Mouse (Mus musculus) A20 (cell line): ENCODE data around the gene Rps6kb2.
A peak's percentile ranks its signal among the peaks of the same experiment; 100 is the strongest.

Experiments
- DNase-seq: peaks from one replicate; pipeline ENCODE4 v3.0.0-alpha.2; 2011; ENCODE audit warnings: low read depth, low spot score

Rps6kb2 gene

DNA sequence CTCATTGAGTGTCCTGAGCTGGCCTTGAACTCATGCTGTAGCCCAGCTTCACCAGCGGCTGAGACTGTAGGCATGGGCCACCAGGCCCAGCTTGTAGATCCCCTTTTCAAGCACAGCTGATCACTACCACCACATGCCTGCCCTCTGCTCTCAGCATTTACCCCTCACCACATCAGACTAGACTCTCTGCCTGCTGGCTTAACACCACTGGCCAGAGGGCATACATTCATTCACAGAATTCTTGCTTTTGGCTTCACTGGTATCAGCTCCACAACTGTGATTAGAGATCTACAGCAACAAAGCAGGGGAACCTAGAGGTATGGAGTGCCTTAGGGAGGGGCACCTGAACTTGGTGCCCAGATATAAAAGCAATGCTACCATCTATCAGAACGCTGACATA, 42.7 kb downstream of the Rps6kb2 start:
- no peak for DNase-seq

DNA sequence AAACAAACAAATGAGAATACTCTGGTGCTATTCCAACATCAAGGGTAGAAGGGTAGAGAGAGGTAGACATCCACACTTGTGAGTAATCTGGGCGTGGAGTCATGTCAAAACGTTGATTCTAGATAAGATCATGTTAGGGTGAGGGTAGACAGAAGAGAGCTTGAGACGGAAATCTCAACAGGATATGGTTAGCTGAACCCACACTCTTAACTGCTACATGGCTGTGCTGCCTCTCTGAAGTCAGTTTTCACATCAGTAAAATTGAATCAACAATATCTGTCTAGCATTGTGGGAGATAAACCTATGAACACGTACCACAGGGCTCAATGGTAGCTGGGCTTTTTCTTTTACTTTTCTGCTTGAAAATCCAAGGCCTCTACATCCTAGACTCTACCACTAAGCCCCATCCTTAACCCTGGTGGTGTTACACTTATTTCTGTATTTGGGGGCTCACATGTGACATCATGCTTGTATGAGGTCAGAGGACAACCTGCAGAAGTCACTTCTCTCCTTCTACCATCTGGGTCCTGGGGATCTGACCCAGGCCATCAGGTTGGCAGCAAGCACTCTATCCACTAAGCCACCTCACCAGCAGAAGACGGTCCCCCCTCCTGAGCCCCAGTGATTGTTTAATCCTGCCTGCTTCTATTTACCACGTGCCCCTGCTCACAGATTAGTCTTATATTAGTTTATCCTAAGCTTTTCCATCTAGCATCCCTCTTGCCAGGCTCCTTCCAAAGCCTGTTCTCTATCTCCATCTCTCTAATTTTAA, 43.3 kb downstream of the Rps6kb2 start:
- no peak for DNase-seq

DNA sequence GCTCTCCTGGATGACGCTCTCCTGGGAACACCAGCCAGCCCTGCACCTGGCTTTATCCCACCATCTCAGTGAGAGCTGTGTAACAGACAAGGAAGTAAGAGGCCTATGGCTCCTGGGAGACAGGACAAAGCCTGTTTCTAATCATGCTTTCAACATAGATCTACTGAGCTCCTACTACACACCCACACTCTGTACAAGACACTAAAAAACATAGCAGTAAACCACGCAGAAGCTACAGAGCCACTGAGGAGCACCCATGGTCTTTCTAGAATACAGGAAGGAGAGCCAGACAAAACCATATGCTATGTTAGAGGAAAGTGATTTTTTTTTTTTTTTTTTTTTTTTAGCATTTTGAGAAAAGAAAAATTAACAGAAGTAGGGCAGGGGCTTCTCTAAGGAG, 44.8 kb downstream of the Rps6kb2 start:
- DNase-seq = no peak

DNA sequence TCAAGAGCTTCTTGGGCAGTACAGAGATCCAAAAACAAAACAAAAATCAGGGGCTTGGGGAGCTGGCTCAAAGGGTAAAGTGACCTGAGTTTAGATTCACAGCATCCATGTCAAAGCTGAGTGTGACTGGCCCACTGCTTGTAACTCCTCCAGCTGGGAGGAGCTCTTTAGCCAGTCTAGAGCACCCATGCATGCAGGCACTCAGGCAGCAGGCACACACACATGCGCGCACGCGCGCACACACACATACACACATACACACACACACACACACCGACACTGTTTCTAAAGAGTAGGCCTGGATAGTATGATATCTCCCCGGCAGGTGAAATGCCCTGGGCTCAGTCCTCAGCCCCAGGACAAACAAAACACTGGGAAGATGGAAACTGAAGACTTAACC, 46.1 kb downstream of the Rps6kb2 start:
- no peak for DNase-seq

DNA sequence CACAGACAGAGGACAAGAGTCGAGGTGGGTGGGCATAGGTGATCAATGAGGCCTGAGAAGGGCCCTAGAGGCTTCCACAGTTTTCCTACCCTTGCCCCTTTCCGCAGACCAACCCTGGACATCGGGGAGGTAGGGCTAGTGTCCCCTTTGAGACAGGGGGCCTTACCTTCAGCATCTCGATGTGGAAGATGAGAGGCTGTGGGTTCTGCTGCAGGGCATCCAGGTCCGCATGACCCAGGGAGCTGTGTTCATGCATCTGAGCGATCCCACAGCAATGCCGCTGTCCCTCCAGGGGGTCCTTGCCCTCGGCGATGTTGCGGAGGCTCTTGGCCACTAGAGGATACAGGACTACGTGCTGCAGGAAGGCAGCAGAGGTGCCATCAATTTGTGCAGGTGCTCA, 47.3 kb downstream of the Rps6kb2 start:
- no peak for DNase-seq

DNA sequence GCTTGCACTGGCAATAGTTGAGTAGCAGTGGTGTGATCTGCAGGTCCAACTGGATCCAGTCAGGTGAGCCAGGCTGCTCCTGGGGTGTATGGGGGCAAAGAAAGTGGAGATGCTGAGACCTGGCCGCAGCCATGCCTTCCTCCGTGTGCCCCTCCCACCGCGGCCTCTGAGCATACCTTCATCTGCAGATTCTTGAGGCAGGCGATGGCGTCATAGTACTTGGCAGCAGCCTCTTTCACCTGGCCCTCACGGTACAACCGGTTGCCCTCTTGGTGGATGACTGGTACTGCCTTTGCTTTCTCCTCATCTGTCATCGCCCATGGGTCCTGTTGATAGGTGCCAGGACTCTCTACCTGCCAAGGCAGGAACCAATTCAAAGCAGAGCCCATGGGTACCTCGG, 48.0 kb downstream of the Rps6kb2 start:
- no peak for DNase-seq

DNA sequence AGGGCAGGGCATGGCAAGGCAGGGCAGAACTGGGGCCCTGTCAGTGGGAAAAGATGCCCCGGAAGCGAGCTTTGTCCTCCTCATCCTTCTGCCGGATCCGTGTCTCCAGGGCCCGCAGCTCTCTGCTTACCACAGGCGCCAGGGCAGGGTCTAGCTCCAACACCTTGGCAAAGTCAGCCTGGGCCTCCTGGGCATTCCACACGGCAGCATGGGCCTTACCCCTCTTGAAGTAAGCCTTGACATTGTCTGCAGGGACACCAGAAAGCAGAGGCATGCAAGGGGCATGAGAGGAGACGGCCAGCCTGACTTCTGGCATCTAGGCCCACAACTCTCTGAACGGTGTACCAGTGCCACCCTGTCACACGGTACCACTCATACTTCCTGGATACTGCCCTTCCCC, 48.6 kb downstream of the Rps6kb2 start:
- DNase-seq = peak; percentile 1

DNA sequence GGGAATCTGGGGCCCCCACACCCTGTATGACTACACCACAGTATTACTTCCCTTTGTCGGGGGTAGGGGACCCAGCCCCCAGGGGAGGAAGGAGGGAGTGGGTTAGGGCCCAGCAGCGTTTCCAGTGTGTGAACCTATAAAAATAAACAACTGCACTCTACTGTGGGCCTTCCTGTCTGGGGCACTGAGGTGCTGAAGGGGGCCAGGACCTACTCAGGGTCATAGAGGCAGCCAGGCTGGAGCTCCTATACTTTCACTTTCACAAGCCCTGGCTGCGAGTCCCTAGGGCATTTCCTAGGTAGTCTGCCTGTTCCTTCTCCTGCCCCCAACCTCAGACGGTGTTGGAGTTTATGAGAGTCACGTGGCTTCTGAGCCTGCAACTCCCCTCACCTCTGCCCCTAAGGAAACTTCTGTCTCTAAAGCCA, 49.3 kb downstream of the Rps6kb2 start:
- DNase-seq = peak; percentile 64

DNA sequence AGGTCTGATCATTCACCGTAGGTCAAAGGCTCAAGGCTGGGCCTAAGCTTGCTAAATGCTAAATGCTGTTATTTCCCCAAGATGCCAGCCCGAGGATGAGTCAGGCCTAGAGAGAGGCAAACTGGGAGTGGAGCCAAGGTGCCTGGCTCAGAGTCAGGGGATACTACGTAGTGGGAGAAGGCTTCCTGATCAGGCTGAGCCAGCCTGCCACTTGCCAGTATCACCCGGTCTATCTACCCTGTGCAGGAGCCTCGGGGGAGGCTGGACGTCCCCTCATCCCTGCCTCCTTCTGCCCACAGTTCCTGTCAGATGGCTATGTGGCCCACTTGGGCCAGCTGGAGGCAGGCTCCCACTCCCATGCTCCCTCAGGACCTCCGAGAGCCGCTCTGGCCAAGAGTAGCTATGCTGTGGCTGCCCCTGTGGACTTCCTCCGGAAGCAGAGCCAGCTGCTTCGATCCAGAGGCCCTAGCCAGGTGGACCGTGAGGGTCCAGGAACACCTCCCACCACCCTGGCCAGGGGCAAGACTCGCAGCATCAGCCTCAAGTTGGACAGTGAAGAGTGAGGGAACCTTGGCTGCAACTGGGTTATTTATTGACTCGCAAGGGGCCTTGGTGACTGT, 49.9 kb downstream of the Rps6kb2 start:
- peak; percentile 9 for DNase-seq

DNA sequence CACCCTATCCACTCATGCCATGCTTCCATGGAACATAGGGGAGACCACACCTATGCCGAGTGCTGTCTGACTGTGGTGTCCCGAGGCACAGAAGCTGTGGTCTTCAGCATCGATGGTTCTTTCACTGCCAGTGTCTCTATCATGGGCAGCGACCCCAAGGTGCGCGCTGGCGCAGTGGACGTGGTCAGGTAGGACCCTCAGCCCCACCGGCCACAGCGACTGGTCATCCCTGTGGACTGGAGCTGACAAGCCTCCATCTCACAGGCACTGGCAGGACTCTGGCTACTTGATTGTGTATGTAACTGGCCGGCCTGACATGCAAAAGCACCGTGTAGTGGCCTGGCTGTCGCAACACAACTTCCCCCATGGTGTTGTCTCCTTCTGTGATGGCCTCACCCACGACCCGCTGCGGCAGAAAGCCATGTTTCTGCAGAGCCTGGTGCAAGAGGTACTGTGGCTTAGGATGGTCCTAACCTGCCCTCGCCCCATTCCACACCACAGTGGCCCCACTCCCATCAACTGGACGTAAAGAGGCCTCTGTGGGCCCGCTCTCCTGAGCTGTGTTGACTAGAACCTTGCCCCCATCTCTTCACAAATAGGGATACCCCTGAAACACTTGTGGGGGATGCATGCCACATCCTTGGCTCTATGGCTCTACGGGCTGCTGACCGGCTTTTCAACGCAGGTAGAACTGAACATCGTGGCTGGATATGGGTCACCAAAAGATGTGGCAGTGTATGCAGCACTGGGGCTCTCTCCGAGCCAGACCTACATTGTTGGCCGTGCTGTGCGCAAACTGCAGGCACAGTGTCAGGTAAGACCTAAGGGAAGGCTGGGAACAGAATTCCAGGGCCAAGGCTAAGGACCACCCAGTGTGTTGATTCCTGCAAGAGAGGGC, 50.8 kb downstream of the Rps6kb2 start:
- DNase-seq = no peak

DNA sequence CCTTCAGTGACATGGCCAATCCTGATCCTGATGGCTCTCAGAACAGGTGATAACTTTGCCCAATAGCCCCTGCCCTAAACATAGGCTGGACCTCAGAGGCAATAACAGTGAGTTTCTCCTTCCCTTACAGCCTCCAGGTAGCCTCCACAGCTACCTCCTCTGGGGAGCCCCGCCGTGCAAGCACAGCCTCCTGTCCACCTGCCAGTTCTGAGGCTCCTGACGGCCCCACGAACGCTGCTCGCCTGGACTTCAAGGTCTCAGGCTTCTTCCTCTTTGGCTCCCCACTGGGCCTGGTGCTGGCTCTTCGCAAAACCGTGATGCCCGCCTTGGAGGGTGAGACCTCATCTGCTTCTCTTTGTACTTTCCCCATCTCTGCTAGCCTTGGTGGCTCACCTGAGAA, 54.6 kb downstream of the Rps6kb2 start:
- DNase-seq = no peak

DNA sequence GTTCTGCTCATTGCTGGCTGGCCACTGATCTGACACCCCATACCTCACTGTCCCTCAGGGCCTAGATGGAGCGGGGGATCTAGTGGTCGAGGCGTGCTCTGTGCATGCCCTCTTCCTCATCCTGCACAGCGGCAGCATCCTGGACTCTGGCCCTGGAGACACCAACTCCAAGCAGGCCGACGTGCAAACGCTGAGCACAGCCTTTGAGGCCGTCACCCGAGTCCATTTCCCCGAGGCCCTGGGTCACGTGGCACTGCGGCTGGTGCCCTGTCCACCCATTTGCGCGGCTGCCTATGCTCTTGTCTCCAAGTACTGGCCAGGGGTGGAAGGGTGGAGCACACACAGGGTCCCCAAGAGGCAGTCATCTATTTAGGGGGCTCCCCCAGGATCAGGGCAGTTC, 56.5 kb downstream of the Rps6kb2 start:
- DNase-seq = no peak

DNA sequence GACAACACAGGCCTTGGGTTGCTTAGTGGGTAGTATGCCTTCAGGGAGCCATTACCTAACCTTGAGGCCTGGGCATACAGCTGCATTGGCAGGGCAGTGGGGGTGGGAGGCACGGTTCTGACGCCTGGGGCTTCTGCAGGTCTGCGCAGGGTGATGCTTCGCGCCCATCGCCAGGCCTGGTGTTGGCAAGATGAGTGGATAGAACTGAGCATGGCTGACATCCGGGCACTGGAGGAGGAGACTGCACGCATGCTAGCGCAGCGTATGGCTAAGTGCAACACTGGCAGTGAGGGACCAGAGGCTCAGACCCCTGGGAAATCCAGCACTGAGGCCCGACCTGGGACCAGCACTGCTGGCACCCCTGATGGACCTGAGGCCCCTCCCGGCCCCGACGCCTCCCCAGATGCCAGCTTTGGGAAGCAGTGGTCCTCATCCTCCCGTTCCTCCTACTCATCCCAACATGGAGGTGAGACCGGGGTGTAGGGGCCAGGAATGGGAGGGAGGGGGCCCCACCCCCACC, 58.4 kb downstream of the Rps6kb2 start:
- DNase-seq = no peak
